ENCODE assay signal across 9 mouse cellular contexts in the genomic region with DNA sequence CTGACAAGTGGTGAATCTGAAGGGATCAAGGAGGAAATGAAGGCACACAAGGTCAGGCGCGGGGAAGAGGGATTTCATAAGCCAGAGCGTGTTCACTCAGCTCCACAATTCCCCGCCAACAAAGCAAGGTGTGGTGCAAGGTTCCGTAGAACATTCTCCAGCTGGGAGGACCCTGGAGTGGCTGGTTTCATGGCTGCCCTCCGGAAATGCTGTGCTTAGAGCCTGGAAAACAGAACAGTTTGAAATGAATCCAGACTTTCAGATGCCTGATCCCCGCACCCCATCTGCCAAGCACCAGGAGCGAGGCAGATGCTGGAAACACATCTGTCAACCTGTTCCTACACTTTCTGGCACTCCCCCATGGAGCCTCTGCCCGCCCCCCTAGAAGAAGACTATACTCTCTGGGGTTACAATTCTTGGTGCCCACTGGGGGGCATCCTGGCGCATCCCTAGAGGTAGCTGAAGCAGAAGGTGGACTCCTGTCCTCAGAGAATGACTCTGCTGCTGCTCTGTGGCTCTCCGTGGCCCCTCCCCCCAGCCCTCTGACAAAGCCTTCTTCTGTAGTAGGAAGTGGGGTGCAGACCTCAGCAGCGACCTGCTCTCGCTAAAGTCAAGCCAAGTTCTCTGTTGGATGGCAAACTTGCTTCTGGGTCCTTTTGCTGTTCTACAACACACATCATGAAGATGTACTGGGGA. TPM values are rescaled to one million over a fixed set of nuclear protein-coding genes. Genes with fewer than 3 reads are reported as not detected.
DNase-seq lines count a peak whose midpoint lies in the region; ATAC-seq and TF ChIP-seq lines count a peak whose summit lies in the region.
"Had no signal": no experiment of that assay in that cellular context is flagged by ENCODE, and none has a peak within 500 bp of the region (broad histone marks: within the 10 kb centered on the region; RNA-seq: fewer than 3 reads in every experiment).

No protein-coding gene starts in this region.

- H3K4me2 ChIP-seq in hindbrain, postnatal 0 days (ENCODE audit: low read depth, low read length), result no peak overlapping the region
- H3K4me2 ChIP-seq: midbrain, embryonic 12.5 days had no signal

- ATAC-seq in frontal cortex, adult (ENCODE audit: low TSS enrichment), result peak; percentile 73
- ATAC-seq in hindbrain, postnatal 0 days, result no peak
- peak; percentile 28; the same call in 1 of the 2 replicates for ATAC-seq in megakaryocyte-erythroid progenitor cell, adult 5-6 weeks (replicated peaks; ENCODE audit: low FRiP score, low TSS enrichment, poor library complexity, severe bottlenecking)

- H3K9ac ChIP-seq in hindbrain, postnatal 0 days (replicated peaks; ENCODE audit: low read length), result no peak overlapping the region
- H3K9ac ChIP-seq: midbrain, embryonic 12.5 days had no signal

- WGBS in hindbrain, postnatal 0 days, result 20% methylated on average over 13 of the region's 13 CpGs

- H3K27ac ChIP-seq in testis, adult 2 months (ENCODE audit: control insufficient read depth, insufficient read depth, low read depth, low read length), result no peak overlapping the region
- H3K27ac ChIP-seq in hindbrain, postnatal 0 days, result no peak overlapping the region
- H3K27ac ChIP-seq: midbrain, embryonic 12.5 days had no signal

- H3K9me3 ChIP-seq in hindbrain, postnatal 0 days (ENCODE audit: low read length), result no peaks in the 10 kb centered on the region
- H3K9me3 ChIP-seq: midbrain, embryonic 12.5 days had no signal

- no peak for TF ChIP-seq POLR2A in testis, adult 2 months (IDR thresholded peaks at IDR 0.05; ENCODE audit: control insufficient read depth, low read depth, low read length)

- H3K4me1 ChIP-seq in testis, adult 2 months (ENCODE audit: control insufficient read depth, insufficient read depth, low read length), result peaks cover 7% of the 10 kb centered on the region; the same call in 1 of the 2 replicates
- peaks cover 8% of the 10 kb centered on the region; the same call in 1 of the 2 replicates for H3K4me1 ChIP-seq in hindbrain, postnatal 0 days (ENCODE audit: insufficient read depth, low read length)

- peak overlapping the region; percentile 50 for H3K4me3 ChIP-seq in testis, adult 2 months (ENCODE audit: control insufficient read depth, low read depth, low read length)
- H3K4me3 ChIP-seq in hindbrain, postnatal 0 days (ENCODE audit: low read length), result no peak overlapping the region
- H3K4me3 ChIP-seq: midbrain, embryonic 12.5 days had no signal

- DNase-seq in frontal cortex, postnatal 25 days (ENCODE audit: low spot score in 2 of 2), result no peak
- no peak for DNase-seq in testis, postnatal 14 days (ENCODE audit: low spot score)
- peak; percentile 10 for DNase-seq in hindbrain, postnatal 0 days (ENCODE audit: low spot score)
- no peak for DNase-seq in c-Kit-positive CD71-positive TER-119-positive erythroid progenitor cells, embryonic 14.5 days (ENCODE audit: low spot score)
- DNase-seq in cerebellum, postnatal 4 days (ENCODE audit: low spot score in 2 of 2), result no peak

- H3K27me3 ChIP-seq in testis, adult 2 months (ENCODE audit: control insufficient read depth, insufficient read depth, low read length), result no peaks in the 10 kb centered on the region
- H3K27me3 ChIP-seq in hindbrain, postnatal 0 days (ENCODE audit: insufficient read depth, low read length), result no peaks in the 10 kb centered on the region
- H3K27me3 ChIP-seq: midbrain, embryonic 12.5 days had no signal

- no peaks in the 10 kb centered on the region for H3K36me3 ChIP-seq in testis, adult 2 months (ENCODE audit: control insufficient read depth, insufficient read depth, low read length)
- H3K36me3 ChIP-seq in hindbrain, postnatal 0 days (ENCODE audit: insufficient read depth, low read length), result no peaks in the 10 kb centered on the region
- H3K36me3 ChIP-seq: midbrain, embryonic 12.5 days had no signal

- no peak for TF ChIP-seq CTCF in testis, adult 2 months (IDR thresholded peaks at IDR 0.05; ENCODE audit: control insufficient read depth, insufficient read depth, insufficient replicate concordance, low read depth, low read length)
- TF ChIP-seq CTCF in hindbrain, postnatal 0 days (IDR thresholded peaks at IDR 0.05; ENCODE audit: low read depth), result no peak

RNA-seq across cellular contexts. Expression of a gene that starts 54.5 kb away (rescaled TPM):
- polyA plus RNA-seq in testis, adult 2 months (2012; rRNA removed), result 2.6 and 3.5 TPM in 2 replicates
- total RNA-seq in hindbrain, postnatal 0 days (2014; rRNA removed), result 12.4 and 19.4 TPM in 2 replicates
- 13.9 and 14.6 TPM in 2 replicates for polyA plus RNA-seq in hindbrain, postnatal 0 days (2015; fragmentation: Nextera tagmentation; extraction: Ambion mirVana)
- not detected in 2 replicates for total RNA-seq in megakaryocyte-erythroid progenitor cell, adult 5-6 weeks (2014; fragmentation: Nextera tagmentation)
- total RNA-seq in megakaryocyte-erythroid progenitor cell, adult 5-6 weeks (2017), result 0.27 and 0.28 TPM in 2 replicates

Comparison
In these comparisons a context has a peak if more than half of its experiments do, and no peak if none do; other contexts are left out.
1. RNA of a gene that starts 54.5 kb away (total RNA-seq): 12.4 to 19.4 TPM in hindbrain, postnatal 0 days; 0.27 to 0.28 TPM in megakaryocyte-erythroid progenitor cell, adult 5-6 weeks; every median in the first group is over 10 times any median in the second.